Mouse (Mus musculus): Measurements from ENCODE around the gene Nsmce1.

DNA sequence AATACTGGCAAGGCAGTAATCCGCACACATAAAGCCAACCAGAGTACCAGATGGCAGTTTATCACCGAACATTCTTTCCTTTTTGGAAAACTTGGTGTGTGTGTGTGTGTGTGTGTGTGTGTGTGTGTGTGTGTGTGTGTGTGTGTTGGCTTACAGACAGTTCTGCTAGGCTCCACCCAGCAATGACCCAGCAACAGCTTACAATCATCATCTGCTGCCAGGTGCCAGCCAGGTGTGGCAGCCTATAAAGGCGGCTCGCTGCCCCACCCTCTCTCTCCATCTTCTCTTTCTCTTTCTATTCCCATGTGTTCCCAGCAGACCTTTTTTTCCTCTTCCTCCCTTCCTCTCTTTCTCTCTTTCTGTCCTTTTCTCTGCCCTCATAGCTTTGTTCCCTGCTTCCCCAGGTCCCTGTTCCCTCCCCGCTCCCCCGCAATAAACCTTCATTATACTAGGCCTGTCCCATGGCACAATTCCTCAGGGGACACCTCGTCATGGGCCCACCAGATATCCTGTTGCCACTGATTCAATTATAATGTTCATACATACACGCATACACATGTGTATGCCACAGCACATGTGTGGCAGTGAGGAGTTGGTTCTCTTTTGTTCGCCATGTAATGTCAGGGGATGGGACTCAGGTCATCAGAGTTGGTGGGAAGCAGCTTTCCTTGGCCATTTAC is 36.6 kb upstream of the Nsmce1 start:
- no peak for TF ChIP-seq CHD2 (IDR thresholded peaks at IDR 0.05; ENCODE audit: low read length)
- TF ChIP-seq GABPA (IDR thresholded peaks at IDR 0.05; ENCODE audit: low read depth, low read length): no peak
- TF ChIP-seq MAZ (IDR thresholded peaks at IDR 0.05; ENCODE audit: low read depth, low read length): no peak
